Comparison of ENCODE assay signal across 8 mouse cellular contexts in the genomic region with DNA sequence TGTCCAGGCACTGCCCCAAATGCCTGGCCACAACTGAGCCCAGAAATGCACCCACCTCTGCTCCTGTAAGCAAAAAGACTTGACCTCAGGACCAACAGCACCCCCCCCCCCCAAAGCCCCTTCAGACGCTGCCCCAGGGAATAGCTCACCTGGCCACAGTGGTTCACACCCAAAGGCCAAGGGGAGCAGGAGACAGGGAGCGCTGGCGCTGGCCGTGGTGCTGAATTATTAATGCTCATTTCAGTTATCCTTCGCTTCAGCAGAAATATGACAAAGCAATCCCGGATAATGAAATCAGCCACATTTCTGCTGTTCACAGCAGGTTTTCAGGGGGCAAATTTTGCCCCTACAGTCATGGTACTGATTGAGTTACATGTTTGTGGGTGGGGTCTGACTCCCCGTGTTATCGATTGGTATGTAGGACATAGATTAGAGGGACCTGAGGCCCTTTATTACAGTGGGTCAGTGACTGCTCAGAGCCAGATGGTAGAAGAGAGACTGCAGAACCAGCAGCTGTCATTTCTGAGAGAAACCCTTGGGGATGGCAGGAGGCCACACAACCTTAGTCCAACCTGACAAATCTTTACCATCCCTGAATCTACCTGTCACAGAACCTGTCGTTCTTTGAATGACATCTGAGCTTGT.
DNase-seq lines count a peak whose midpoint lies in the region; ATAC-seq and TF ChIP-seq lines count a peak whose summit lies in the region.

No protein-coding gene starts in this region.

- no peaks in the 10 kb centered on the region for H3K36me3 ChIP-seq in kidney, embryonic 15.5 days
- no peaks in the 10 kb centered on the region for H3K36me3 ChIP-seq in liver, embryonic 11.5 days (ENCODE audit: control insufficient read depth, insufficient read depth, low read length)

- no peak for ATAC-seq in kidney, embryonic 15.5 days (replicated peaks; ENCODE audit: low FRiP score)
- ATAC-seq in liver, embryonic 11.5 days (replicated peaks; ENCODE audit: low FRiP score): no peak
- ATAC-seq in inflammation-experienced regulatory T-cells, adult 6 months: no peak

- TF ChIP-seq CTCF in left cerebral cortex, adult 2 months (IDR thresholded peaks at IDR 0.05): no peak

- H3K27me3 ChIP-seq in kidney, embryonic 15.5 days: no peaks in the 10 kb centered on the region
- no peaks in the 10 kb centered on the region for H3K27me3 ChIP-seq in liver, embryonic 11.5 days (replicated peaks; ENCODE audit: control insufficient read depth, insufficient read depth, low read length)

- H3K27ac ChIP-seq in kidney, embryonic 15.5 days: no peak overlapping the region
- H3K27ac ChIP-seq in liver, embryonic 11.5 days (ENCODE audit: low read depth, low read length): no peak overlapping the region
- H3K27ac ChIP-seq in left cerebral cortex, adult 2 months: no peak overlapping the region

- WGBS in kidney, embryonic 15.5 days: 48% methylated on average over 9 of the region's 9 CpGs
- 47% methylated on average over 9 of the region's 9 CpGs for WGBS in liver, embryonic 11.5 days

- no peak overlapping the region for H3K4me2 ChIP-seq in kidney, embryonic 15.5 days
- H3K4me2 ChIP-seq in liver, embryonic 11.5 days: no peak overlapping the region

- DNase-seq in kidney, postnatal 10 days: peak; percentile 65
- peak; percentile 18 for DNase-seq in ZHBTc4 (ENCODE audit: low read depth, low spot score)
- peak; percentile 73 to 77 for DNase-seq in cerebellum, postnatal 10 days
- DNase-seq in liver, embryonic 11.5 days (ENCODE audit: low spot score): peak; percentile 59
- no peak for DNase-seq in right cerebral cortex, adult 2 months (ENCODE audit: low spot score in 2 of 2)
- DNase-seq in left cerebral cortex, adult 2 months (ENCODE audit: extremely low spot score in 1 of 2, low spot score in 2 of 2): no peak

- no peak overlapping the region for H3K9ac ChIP-seq in kidney, embryonic 15.5 days
- H3K9ac ChIP-seq in liver, embryonic 11.5 days (ENCODE audit: low read depth, low read length): no peak overlapping the region

- no peak overlapping the region for H3K4me3 ChIP-seq in kidney, embryonic 15.5 days (replicated peaks)
- H3K4me3 ChIP-seq in liver, embryonic 11.5 days (ENCODE audit: low read depth, low read length): no peak overlapping the region
- H3K4me3 ChIP-seq in left cerebral cortex, adult 2 months: no peak overlapping the region

- no peaks in the 10 kb centered on the region for H3K4me1 ChIP-seq in kidney, embryonic 15.5 days
- no peaks in the 10 kb centered on the region for H3K4me1 ChIP-seq in liver, embryonic 11.5 days (replicated peaks; ENCODE audit: control insufficient read depth, insufficient read depth, low read length)

- H3K9me3 ChIP-seq in kidney, embryonic 15.5 days (replicated peaks): no peaks in the 10 kb centered on the region
- no peaks in the 10 kb centered on the region for H3K9me3 ChIP-seq in liver, embryonic 11.5 days (ENCODE audit: control insufficient read depth, low read length)

- intact Hi-C loops in left cerebral cortex, adult 2 months (cut with DNase I): no loop called here

Comparison
In these comparisons a context has a peak if more than half of its experiments do, and no peak if none do; other contexts are left out.
1. DNase-seq: peak in kidney, postnatal 10 days (single experiment), ZHBTc4 (single experiment), cerebellum, postnatal 10 days (2 of 2) and liver, embryonic 11.5 days (single experiment); none in right cerebral cortex, adult 2 months (0 of 2) and left cerebral cortex, adult 2 months (0 of 2).